9 mouse cellular contexts compared by ENCODE assay signal in genomic region chr17:47946921-47947420, GRCm38 (mm10). TPM values are rescaled to one million over a fixed set of nuclear protein-coding genes. Genes with fewer than 3 reads are reported as not detected.
DNase-seq lines count a peak whose midpoint lies in the region; ATAC-seq and TF ChIP-seq lines count a peak whose summit lies in the region.
"Had no signal": no experiment of that assay in that cellular context is flagged by ENCODE, and none has a peak within 500 bp of the region (broad histone marks: within the 10 kb centered on the region; RNA-seq: fewer than 3 reads in every experiment).

No protein-coding gene starts in this region.

- H3K4me2 ChIP-seq in limb, embryonic 13.5 days (replicated peaks), result peak overlapping the region; percentile 45
- no peak overlapping the region for H3K4me2 ChIP-seq in midbrain, postnatal 0 days (ENCODE audit: low read depth, low read length, poor library complexity, severe bottlenecking)

- no peak for TF ChIP-seq CTCF in heart, adult 2 months (IDR thresholded peaks at IDR 0.05)
- no peak for TF ChIP-seq CTCF in brain, embryonic 14.5 days (IDR thresholded peaks at IDR 0.05; ENCODE audit: borderline replicate concordance, extremely low read depth, insufficient read depth, insufficient read length)
- TF ChIP-seq CTCF in midbrain, postnatal 0 days (IDR thresholded peaks at IDR 0.05), result no peak

- peak; percentile 48; the same call in 1 of the 2 replicates for ATAC-seq in limb, embryonic 13.5 days (ENCODE audit: low FRiP score, low read depth)
- 0 out of 2 replicates have a peak, but pooled peaks have one; percentile 11 for ATAC-seq in midbrain, postnatal 0 days (ENCODE audit: low FRiP score)
- ATAC-seq in cerebellum, adult (ENCODE audit: insufficient number of reproducible peaks, low FRiP score, low TSS enrichment), result no peak

- H3K27me3 ChIP-seq in heart, embryonic 10.5 days (ENCODE audit: insufficient read depth, poor library complexity, severe bottlenecking), result peaks cover 8% of the 10 kb centered on the region; the same call in 1 of the 2 replicates
- no peaks in the 10 kb centered on the region for H3K27me3 ChIP-seq in heart, adult 2 months (ENCODE audit: control insufficient read depth, insufficient read depth, low read length)
- H3K27me3 ChIP-seq in limb, embryonic 13.5 days, result peaks cover 2% of the 10 kb centered on the region; the same call in 1 of the 2 replicates
- no peaks in the 10 kb centered on the region for H3K27me3 ChIP-seq in midbrain, postnatal 0 days (ENCODE audit: insufficient read depth, low read length)

- WGBS in heart, embryonic 10.5 days, result 4% methylated on average over 14 of the region's 14 CpGs
- WGBS in heart, adult 2 months, result 36% methylated on average over 14 of the region's 14 CpGs
- 3% methylated on average over 14 of the region's 14 CpGs for WGBS in limb, embryonic 13.5 days
- 8% methylated on average over 14 of the region's 14 CpGs for whole genome bisulfite sequencing in midbrain, postnatal 0 days

- no peaks in the 10 kb centered on the region for H3K79me2 ChIP-seq in heart, adult 2 months (replicated peaks; ENCODE audit: control insufficient read depth, insufficient read depth, low read length)

- no peak for DNase-seq in heart, embryonic 10.5 days (ENCODE audit: low spot score)
- no peak for DNase-seq in heart, adult 2 months
- peak; percentile 53 for DNase-seq in brain, embryonic 14.5 days (ENCODE audit: low read depth)
- DNase-seq in midbrain, postnatal 0 days (ENCODE audit: low spot score), result no peak
- no peak for DNase-seq in frontal cortex, adult 2 months (ENCODE audit: extremely low spot score in 1 of 2, low spot score in 1 of 2)
- DNase-seq in layer of hippocampus, adult 9-10 months (ENCODE audit: low spot score), result no peak

- TF ChIP-seq EP300 in heart, adult 2 months (IDR thresholded peaks at IDR 0.05; ENCODE audit: insufficient read depth, low read depth, low read length), result no peak

- TF ChIP-seq POLR2A in heart, adult 2 months (IDR thresholded peaks at IDR 0.05; ENCODE audit: insufficient read depth, low read depth, low read length), result no peak
- no peak for TF ChIP-seq POLR2A in brain, embryonic 14.5 days (IDR thresholded peaks at IDR 0.05; ENCODE audit: borderline replicate concordance, extremely low read depth, insufficient read depth, insufficient read length, poor library complexity, severe bottlenecking)

- intact Hi-C loops in heart, adult 2 months (cut with DNase I), result no loop called here

- peak overlapping the region; percentile 37 for H3K4me3 ChIP-seq in heart, embryonic 10.5 days
- H3K4me3 ChIP-seq in heart, adult 2 months, result no peak overlapping the region
- peak overlapping the region; percentile 19 for H3K4me3 ChIP-seq in limb, embryonic 13.5 days
- no peak overlapping the region for H3K4me3 ChIP-seq in midbrain, postnatal 0 days (ENCODE audit: low read depth, low read length)
- H3K4me3 ChIP-seq: megakaryocyte, embryonic 14.5 days had no signal

- H3K27ac ChIP-seq in heart, embryonic 10.5 days, result peak overlapping the region; percentile 25
- H3K27ac ChIP-seq in heart, adult 2 months, result no peak overlapping the region
- H3K27ac ChIP-seq in limb, embryonic 13.5 days, result no peak overlapping the region; the same call in 1 of the 2 replicates
- H3K27ac ChIP-seq in midbrain, postnatal 0 days (ENCODE audit: low read depth, low read length), result no peak overlapping the region

- peaks cover 23% of the 10 kb centered on the region for H3K4me1 ChIP-seq in heart, embryonic 10.5 days
- no peaks in the 10 kb centered on the region for H3K4me1 ChIP-seq in heart, adult 2 months (ENCODE audit: control insufficient read depth, insufficient read depth, low read length)
- peaks cover 39% of the 10 kb centered on the region for H3K4me1 ChIP-seq in limb, embryonic 13.5 days
- peaks cover 10% of the 10 kb centered on the region for H3K4me1 ChIP-seq in midbrain, postnatal 0 days (ENCODE audit: insufficient read depth, low read length)

- H3K36me3 ChIP-seq in heart, embryonic 10.5 days, result no peaks in the 10 kb centered on the region
- H3K36me3 ChIP-seq in heart, adult 2 months (ENCODE audit: control insufficient read depth, insufficient read depth, low read length), result no peaks in the 10 kb centered on the region
- no peaks in the 10 kb centered on the region for H3K36me3 ChIP-seq in limb, embryonic 13.5 days
- no peaks in the 10 kb centered on the region for H3K36me3 ChIP-seq in midbrain, postnatal 0 days (ENCODE audit: insufficient read depth, low read length)

- no peaks in the 10 kb centered on the region for H3K9me3 ChIP-seq in heart, embryonic 10.5 days
- no peaks in the 10 kb centered on the region for H3K9me3 ChIP-seq in limb, embryonic 13.5 days
- H3K9me3 ChIP-seq in midbrain, postnatal 0 days (ENCODE audit: low read length), result no peaks in the 10 kb centered on the region
- H3K9me3 ChIP-seq: megakaryocyte, embryonic 14.5 days had no signal

- no peak overlapping the region for H3K9ac ChIP-seq in heart, adult 2 months (ENCODE audit: low read depth, low read length)
- H3K9ac ChIP-seq in limb, embryonic 13.5 days, result peak overlapping the region; percentile 45; the same call in 1 of the 2 replicates
- H3K9ac ChIP-seq in midbrain, postnatal 0 days (replicated peaks; ENCODE audit: low read length, poor library complexity, severe bottlenecking), result no peak overlapping the region

RNA-seq across cellular contexts. Expression of gene Foxp4, which starts 22.5 kb away (rescaled TPM):
- 12.4 and 27.3 TPM in 2 replicates for polyA plus RNA-seq in heart, embryonic 10.5 days (2016; fragmentation: Nextera tagmentation; extraction: Ambion mirVana)
- 10 to 100 TPM; 10.0 to 11.7 TPM for total RNA-seq in heart, adult 2 months (2021)
- 10.2 and 13.7 TPM in 2 replicates for polyA plus RNA-seq in heart, adult 2 months (2012; rRNA removed)
- 93.8 and 94.9 TPM in 2 replicates for polyA plus RNA-seq in brain, embryonic 14.5 days (2012; rRNA removed)
- 25.9 and 30.2 TPM in 2 replicates for polyA plus RNA-seq in limb, embryonic 13.5 days (2015; fragmentation: Nextera tagmentation; extraction: Ambion mirVana)
- total RNA-seq in midbrain, postnatal 0 days (2014; rRNA removed), result 129 and 200 TPM in 2 replicates
- 50.8 and 55.4 TPM in 2 replicates for polyA plus RNA-seq in midbrain, postnatal 0 days (2015; fragmentation: Nextera tagmentation; extraction: Ambion mirVana)
- 41.7 and 50.1 TPM in 2 replicates for polyA plus RNA-seq in frontal cortex, adult 2 months (2012; rRNA removed)

Comparison
In these comparisons a context has a peak if more than half of its experiments do, and no peak if none do; other contexts are left out.
1. H3K4me3 ChIP-seq: peak in heart, embryonic 10.5 days (single experiment) and limb, embryonic 13.5 days (single experiment); none in heart, adult 2 months (single experiment) and midbrain, postnatal 0 days (single experiment).